Mouse (Mus musculus) limb, embryonic 11.5 days (tissue): ENCODE measurements around the gene Lims1. TPM values are rescaled to one million over a fixed set of nuclear protein-coding genes. Genes with fewer than 3 reads are reported as not detected.
A peak's percentile ranks its signal among the peaks of the same experiment; 100 is the strongest.

Source experiments
- ATAC-seq: fragments of 200-750 bp; cut with Nextera tagmentation; 2 replicates; pipeline ENCODE4 v1.8.0; 2017; ENCODE audit warnings: low read depth; ENCODE audit not compliant: insufficient number of reproducible peaks, low FRiP score, low TSS enrichment
- DNase-seq: peaks from one replicate; pipeline ENCODE4 v3.0.0-alpha.2; 2015; ENCODE audit warnings: low spot score
- H3K27ac ChIP-seq: fragments of 300-500 bp; sonication (generic); replicated peaks from 2 replicates; pipeline ENCODE4 v1.5.1; 2014; ENCODE audit warnings: low read depth, mild to moderate bottlenecking, low read length
- H3K27me3 ChIP-seq: fragments of 300-500 bp; sonication (generic); 2 replicates; pipeline ENCODE4 v1.6.1; 2014; ENCODE audit warnings: mild to moderate bottlenecking, low read length, mixed read lengths; ENCODE audit not compliant: control insufficient read depth, insufficient read depth
- H3K36me3 ChIP-seq: fragments of 300-500 bp; sonication (generic); 2 replicates; pipeline ENCODE4 v1.6.1; 2014; ENCODE audit warnings: mild to moderate bottlenecking, low read length, moderate library complexity, mixed read lengths; ENCODE audit not compliant: control insufficient read depth, insufficient read depth
- H3K4me1 ChIP-seq: fragments of 300-500 bp; sonication (generic); 2 replicates; pipeline ENCODE4 v1.6.1; 2014; ENCODE audit warnings: low read length, mixed read lengths; ENCODE audit not compliant: control insufficient read depth, insufficient read depth
- H3K4me2 ChIP-seq: fragments of 300-500 bp; sonication (generic); 2 replicates; pipeline ENCODE4 v1.6.1; 2014; ENCODE audit warnings: low read depth, mild to moderate bottlenecking, moderate library complexity; ENCODE audit not compliant: severe bottlenecking
- H3K4me3 ChIP-seq: fragments of 300-500 bp; sonication (generic); 2 replicates; pipeline ENCODE4 v1.5.1; 2014; ENCODE audit warnings: low read depth, low read length
- H3K9ac ChIP-seq: fragments of 300-500 bp; sonication (generic); 2 replicates; pipeline ENCODE4 v1.6.1; 2014; ENCODE audit warnings: mild to moderate bottlenecking, low read length
- H3K9me3 ChIP-seq: fragments of 300-500 bp; sonication (generic); 2 replicates; pipeline ENCODE4 v1.6.1; 2016; ENCODE audit warnings: low read length; ENCODE audit not compliant: control insufficient read depth
- WGBS: fragments of 180-500 bp; shearing (Covaris S2); extraction: QIAGEN DNeasy Blood & Tissue Kit; methylation state at CpG from one replicate; pipeline ENCODE4 v1.1.7; 2014; 5-methylcytosine and 5-hydroxymethylcytosine counted together
- polyA plus RNA-seq: library from polyadenylated mRNA; unstranded; fragments of >200 nt; fragmentation: Nextera tagmentation; extraction: Ambion mirVana; gene quantifications from 2 replicates; pipeline ENCODE4 v1.2.1, GENCODE M21; 2014

Gene Lims1
- polyA plus RNA-seq, 1 experiment from 2014 or later: 87.3 TPM

GRCm38 (mm10) chr10:58446384-58447279, 123.4 kb downstream of the Lims1 start, which contains the start of gene Ranbp2:
Gene Ranbp2, plus strand, starts transcription at chr10:58446920.
- peak; percentile 96 for DNase-seq
- H3K4me2 ChIP-seq: peak within 1 kb of the TSS; percentile 51
- peak within 1 kb of the TSS; percentile 91 for H3K27ac ChIP-seq
- H3K4me1 ChIP-seq: no peaks in the 10 kb centered on the region
- H3K27me3 ChIP-seq: no peaks in the 10 kb centered on the region
- under 1% methylated on average over 81 of the region's 91 CpGs for WGBS
- no peaks in the 10 kb centered on the region for H3K9me3 ChIP-seq
- H3K9ac ChIP-seq: peak within 1 kb of the TSS; percentile 94
- peak within 1 kb of the TSS; percentile 98 for H3K4me3 ChIP-seq
- ATAC-seq: peak; percentile 97
- no peaks in the 10 kb centered on the region for H3K36me3 ChIP-seq

GRCm38 (mm10) chr10:58447280-58447781, 124.1 kb downstream of the Lims1 start:
- WGBS: 1% methylated on average over 31 of the region's 32 CpGs

GRCm38 (mm10) chr10:58451575-58451974, 128.3 kb downstream of the Lims1 start:
- Histone ChIP-seq H3K27me3 (no peaks in the 10 kb centered on the region), H3K9me3 (no peaks in the 10 kb centered on the region), H3K4me3 (no peak overlapping the region), H3K27ac (no peak overlapping the region), H3K36me3 (no peaks in the 10 kb centered on the region; the same call in 1 of the 2 replicates), H3K9ac (no peak overlapping the region), H3K4me2 (no peak overlapping the region), H3K4me1 (no peaks in the 10 kb centered on the region)
- DNase-seq (no peak), ATAC-seq (no peak)

More at GRCm38 (mm10) chr10:58447280-58447781, 124.1 kb downstream of the Lims1 start:
- Histone ChIP-seq H3K36me3 (no peaks in the 10 kb centered on the region), H3K9ac (peak overlapping the region; percentile 94), H3K27ac (peak overlapping the region; percentile 91), H3K9me3 (no peaks in the 10 kb centered on the region), H3K4me2 (peak overlapping the region; percentile 49), H3K27me3 (no peaks in the 10 kb centered on the region), H3K4me1 (no peaks in the 10 kb centered on the region), H3K4me3 (peak overlapping the region; percentile 98)
- ATAC-seq (0 out of 2 replicates have a peak, but pooled peaks have one; percentile 41), DNase-seq (no peak)

GRCm38 (mm10) chr10:58452185-58452584, 128.9 kb downstream of the Lims1 start:
- H3K4me3 ChIP-seq: no peak overlapping the region
- H3K27me3 ChIP-seq: no peaks in the 10 kb centered on the region
- DNase-seq (no peak), ATAC-seq (no peak)
- WGBS: 91% methylated on average over 1 of the region's 1 CpGs
- no peaks in the 10 kb centered on the region for H3K9me3 ChIP-seq
- no peak overlapping the region for H3K27ac ChIP-seq
- no peaks in the 10 kb centered on the region; the same call in 1 of the 2 replicates for H3K36me3 ChIP-seq
- H3K4me2 ChIP-seq: no peak overlapping the region
- no peaks in the 10 kb centered on the region for H3K4me1 ChIP-seq
- no peak overlapping the region for H3K9ac ChIP-seq

- Histone ChIP-seq H3K27me3 (no peaks in the 10 kb centered on the region), H3K9ac (no peak overlapping the region), H3K27ac (no peak overlapping the region), H3K4me3 (no peak overlapping the region), H3K4me2 (no peak overlapping the region), H3K36me3 (peaks cover 10% of the 10 kb centered on the region; the same call in 1 of the 2 replicates), H3K4me1 (no peaks in the 10 kb centered on the region), H3K9me3 (no peaks in the 10 kb centered on the region)
- WGBS: 92% methylated on average over 1 of the region's 1 CpGs
- no peak for ATAC-seq
- no peak for DNase-seq
Observed at GRCm38 (mm10) chr10:58459896-58460295, 136.6 kb downstream of the Lims1 start.

Other genes with a start within 250 kb of the Lims1 start
- gene AW822073, start 98.5 kb upstream of the Lims1 start, polyA plus RNA-seq: not detected in 2 replicates
- not detected in 2 replicates for gene Duxf3, start 90.8 kb upstream of the Lims1 start, polyA plus RNA-seq
- gene Gm4981, start 86.8 kb upstream of the Lims1 start, polyA plus RNA-seq: not detected in 2 replicates
- 45.6 and 46.6 TPM in 2 replicates for gene Gcc2, start 68.0 kb upstream of the Lims1 start, polyA plus RNA-seq
- gene Ranbp2, start 123.5 kb downstream of the Lims1 start, polyA plus RNA-seq: 32.0 and 34.3 TPM in 2 replicates
- 9.2 and 9.5 TPM in 2 replicates for gene Ccdc138, start 174.5 kb downstream of the Lims1 start, polyA plus RNA-seq